Mouse (Mus musculus) embryonic facial prominence, embryonic 11.5 days (tissue): ENCODE data around the gene Dusp3. TPM values are rescaled to one million over a fixed set of nuclear protein-coding genes. Genes with fewer than 3 reads are reported as not detected.

ENCODE experiments used
- ATAC-seq: fragments of 200-750 bp; cut with Nextera tagmentation; replicated peaks from 2 replicates; pipeline ENCODE4 v1.8.0; 2017; ENCODE audit warnings: low read depth; ENCODE audit not compliant: insufficient number of reproducible peaks, low FRiP score, low TSS enrichment
- DNase-seq: peaks from one replicate; pipeline ENCODE4 v3.0.0-alpha.2; 2015; ENCODE audit warnings: low spot score
- H3K27ac ChIP-seq: fragments of 300-500 bp; sonication (generic); replicated peaks from 2 replicates; pipeline ENCODE4 v1.5.1; 2014; ENCODE audit warnings: mild to moderate bottlenecking, low read depth, low read length, control low read depth
- H3K27me3 ChIP-seq: fragments of 300-500 bp; sonication (generic); 2 replicates; pipeline ENCODE4 v1.6.1; 2014; ENCODE audit warnings: mild to moderate bottlenecking, low read length, moderate library complexity, mixed read lengths; ENCODE audit not compliant: control insufficient read depth, insufficient read depth
- H3K36me3 ChIP-seq: fragments of 300-500 bp; sonication (generic); replicated peaks from 2 replicates; pipeline ENCODE4 v1.6.1; 2014; ENCODE audit warnings: low read depth, mild to moderate bottlenecking, low read length, moderate library complexity, mixed read lengths; ENCODE audit not compliant: control insufficient read depth, insufficient read depth
- H3K4me1 ChIP-seq: fragments of 300-500 bp; sonication (generic); 2 replicates; pipeline ENCODE4 v1.6.1; 2014; ENCODE audit warnings: low read length, mixed read lengths; ENCODE audit not compliant: control insufficient read depth, insufficient read depth
- H3K4me2 ChIP-seq: fragments of 300-500 bp; sonication (generic); 2 replicates; pipeline ENCODE4 v1.6.1; 2014; ENCODE audit warnings: low read depth, mild to moderate bottlenecking, control low read depth, low read length, moderate library complexity
- H3K4me3 ChIP-seq: fragments of 300-500 bp; sonication (generic); 2 replicates; pipeline ENCODE4 v1.5.1; 2014; ENCODE audit warnings: low read depth, low read length, control low read depth
- H3K9ac ChIP-seq: fragments of 300-500 bp; sonication (generic); replicated peaks from 2 replicates; pipeline ENCODE4 v1.6.1; 2014; ENCODE audit warnings: mild to moderate bottlenecking, control low read depth, low read length
- H3K9me3 ChIP-seq: fragments of 300-500 bp; sonication (generic); replicated peaks from 2 replicates; pipeline ENCODE4 v1.6.1; 2016; ENCODE audit warnings: mild to moderate bottlenecking, low read length, inconsistent platforms, mixed read lengths; ENCODE audit not compliant: control insufficient read depth
- WGBS: fragments of 180-500 bp; shearing (Covaris S2); extraction: QIAGEN DNeasy Blood & Tissue Kit; methylation state at CpG from one replicate; pipeline ENCODE4 v1.1.7; 2014; 5-methylcytosine and 5-hydroxymethylcytosine counted together
- polyA plus RNA-seq: library from polyadenylated mRNA; unstranded; fragments of >200 nt; fragmentation: Nextera tagmentation; extraction: Ambion mirVana; gene quantifications from 2 replicates; pipeline ENCODE4 v1.2.1, GENCODE M21; 2014

Gene Dusp3
- polyA plus RNA-seq, 1 experiment from 2014 or later, result 11.3 TPM

DNA sequence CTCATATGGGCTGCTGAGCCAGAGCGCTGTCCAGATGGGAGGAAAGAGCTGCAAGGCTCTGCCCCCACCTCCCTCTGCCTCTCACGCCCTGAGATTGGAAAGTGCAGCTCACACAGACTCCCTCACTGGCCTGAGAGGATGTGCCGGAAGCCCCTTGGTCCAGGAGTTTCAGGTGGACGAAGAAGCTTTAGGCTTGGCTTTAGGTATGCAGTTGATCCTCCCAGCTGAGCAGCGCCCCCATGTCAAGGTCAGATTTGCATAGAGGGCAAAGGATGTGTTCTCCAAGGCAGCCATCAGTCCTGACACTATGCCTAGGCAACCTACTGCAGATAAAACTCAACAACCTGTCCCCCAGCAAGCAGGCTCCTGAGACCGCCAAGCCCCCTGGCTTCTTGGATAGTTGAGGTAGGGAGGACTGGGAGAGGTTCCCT lies 3.8 kb downstream of the Dusp3 start:
- Histone ChIP-seq H3K27me3 (no peaks in the 10 kb centered on the region), H3K36me3 (no peaks in the 10 kb centered on the region), H3K4me3 (no peak overlapping the region), H3K27ac (no peak overlapping the region), H3K4me2 (no peak overlapping the region), H3K9ac (no peak overlapping the region), H3K4me1 (no peaks in the 10 kb centered on the region), H3K9me3 (no peaks in the 10 kb centered on the region)
- ATAC-seq, result no peak
- 53% methylated on average over 6 of the region's 6 CpGs for WGBS
- no peak for DNase-seq

DNA sequence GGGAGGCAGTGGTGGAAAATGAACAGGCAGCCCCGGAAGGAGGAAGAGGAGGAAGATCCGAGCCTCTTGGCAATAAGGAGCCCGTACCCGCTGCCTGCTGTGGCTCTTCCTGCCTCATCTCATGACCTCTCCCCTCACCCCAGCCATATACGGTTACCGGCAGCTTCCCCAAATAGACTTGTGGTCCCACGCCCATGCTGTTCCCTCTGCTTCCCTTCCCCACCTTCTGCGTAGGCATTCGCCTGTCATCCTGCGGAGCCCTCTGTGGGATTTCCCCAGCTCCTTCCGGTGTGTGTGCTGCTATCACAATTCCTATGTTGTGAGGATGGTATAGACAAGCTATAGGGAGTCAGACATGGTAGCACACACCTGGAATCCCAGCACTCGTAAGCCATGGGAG lies 5.0 kb downstream of the Dusp3 start:
- no peaks in the 10 kb centered on the region for H3K36me3 ChIP-seq
- H3K4me2 ChIP-seq, result no peak overlapping the region
- DNase-seq (no peak), ATAC-seq (no peak)
- no peak overlapping the region for H3K9ac ChIP-seq
- H3K9me3 ChIP-seq, result no peaks in the 10 kb centered on the region
- H3K27ac ChIP-seq, result no peak overlapping the region
- no peaks in the 10 kb centered on the region for H3K27me3 ChIP-seq
- H3K4me3 ChIP-seq, result no peak overlapping the region
- WGBS, result 77% methylated on average over 11 of the region's 12 CpGs
- H3K4me1 ChIP-seq, result no peaks in the 10 kb centered on the region

DNA sequence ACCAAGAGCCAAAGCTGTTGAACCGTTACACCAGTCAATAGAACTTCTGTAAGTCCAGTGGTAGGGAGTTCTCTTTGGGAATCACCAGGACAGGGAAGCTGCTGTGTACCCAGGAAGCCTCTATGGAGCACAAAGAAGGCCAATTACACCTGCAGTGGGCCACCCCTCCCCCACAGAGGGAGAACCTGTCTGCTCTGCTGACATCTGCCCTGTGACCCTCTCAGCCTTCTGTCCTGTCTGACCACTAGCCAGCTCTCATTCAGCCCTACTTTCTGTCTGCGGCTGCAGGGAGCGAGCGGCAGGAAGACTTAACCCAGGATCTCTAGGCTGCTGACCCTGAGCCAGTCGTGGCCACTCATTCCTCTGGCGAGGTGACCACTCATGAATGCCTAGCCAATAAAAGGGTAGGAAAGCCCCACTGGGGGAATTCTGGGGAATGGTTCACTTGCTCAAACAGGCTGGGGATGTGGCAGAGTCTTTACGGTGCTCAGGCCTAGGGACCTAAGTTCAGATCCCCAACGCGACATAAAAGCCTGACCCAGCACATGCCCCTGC lies 6.1 kb downstream of the Dusp3 start:
- H3K4me1 ChIP-seq, result no peaks in the 10 kb centered on the region
- no peak for ATAC-seq
- H3K9ac ChIP-seq, result no peak overlapping the region
- no peaks in the 10 kb centered on the region for H3K9me3 ChIP-seq
- no peaks in the 10 kb centered on the region for H3K36me3 ChIP-seq
- H3K27me3 ChIP-seq, result no peaks in the 10 kb centered on the region
- H3K4me3 ChIP-seq, result no peak overlapping the region
- WGBS, result 70% methylated on average over 9 of the region's 9 CpGs
- H3K27ac ChIP-seq, result no peak overlapping the region
- no peak for DNase-seq
- H3K4me2 ChIP-seq, result no peak overlapping the region

DNA sequence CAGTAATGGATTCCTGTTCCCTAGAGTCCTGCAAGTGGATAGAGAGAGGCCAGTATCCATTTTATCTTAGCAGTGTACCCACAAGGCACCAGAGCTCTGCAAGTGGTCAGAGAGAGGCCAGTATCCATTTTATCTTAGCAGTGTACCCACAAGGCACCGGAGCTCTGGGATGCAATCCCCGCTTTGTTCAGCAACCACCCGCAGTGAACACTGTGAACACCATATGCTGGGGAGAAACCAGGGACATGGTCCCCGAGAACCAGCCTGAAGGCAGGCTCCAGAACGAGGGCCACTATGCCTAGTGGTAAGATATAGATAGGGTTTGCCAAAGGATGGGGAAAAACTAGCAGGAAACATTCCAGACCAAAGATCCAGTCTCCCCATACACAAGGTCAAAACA lies 7.7 kb downstream of the Dusp3 start:
- Histone ChIP-seq H3K27ac (no peak overlapping the region), H3K9me3 (no peaks in the 10 kb centered on the region), H3K36me3 (no peaks in the 10 kb centered on the region), H3K4me2 (no peak overlapping the region), H3K4me1 (no peaks in the 10 kb centered on the region), H3K9ac (no peak overlapping the region), H3K27me3 (no peaks in the 10 kb centered on the region), H3K4me3 (no peak overlapping the region)
- ATAC-seq (no peak), DNase-seq (no peak)
- WGBS, result 78% methylated on average over 5 of the region's 5 CpGs

DNA sequence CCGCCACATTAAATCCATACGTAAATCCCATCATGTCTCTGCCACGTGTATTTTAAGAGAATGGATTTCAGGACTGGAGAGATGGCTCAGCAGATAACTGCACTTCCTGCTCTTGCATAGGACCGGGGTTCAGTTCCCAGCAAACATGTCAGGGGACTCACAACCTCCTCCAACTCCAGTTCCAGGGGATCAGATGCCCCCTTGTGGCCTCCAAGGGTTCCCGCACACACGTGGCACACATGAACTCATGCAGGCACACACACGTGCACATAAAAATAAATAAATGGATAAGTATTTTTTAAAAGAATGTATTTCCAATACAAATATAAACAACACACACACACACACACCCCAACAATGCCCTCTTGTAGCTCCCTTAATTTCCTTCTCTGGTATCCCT lies 9.9 kb downstream of the Dusp3 start:
- ATAC-seq (no peak), DNase-seq (no peak)
- H3K27me3 ChIP-seq, result no peaks in the 10 kb centered on the region
- no peaks in the 10 kb centered on the region for H3K4me1 ChIP-seq
- H3K27ac ChIP-seq, result no peak overlapping the region
- H3K36me3 ChIP-seq, result no peaks in the 10 kb centered on the region
- no peak overlapping the region for H3K4me3 ChIP-seq
- H3K4me2 ChIP-seq, result no peak overlapping the region
- H3K9ac ChIP-seq, result no peak overlapping the region
- no peaks in the 10 kb centered on the region for H3K9me3 ChIP-seq
- WGBS, result 93% methylated on average over 7 of the region's 7 CpGs

DNA sequence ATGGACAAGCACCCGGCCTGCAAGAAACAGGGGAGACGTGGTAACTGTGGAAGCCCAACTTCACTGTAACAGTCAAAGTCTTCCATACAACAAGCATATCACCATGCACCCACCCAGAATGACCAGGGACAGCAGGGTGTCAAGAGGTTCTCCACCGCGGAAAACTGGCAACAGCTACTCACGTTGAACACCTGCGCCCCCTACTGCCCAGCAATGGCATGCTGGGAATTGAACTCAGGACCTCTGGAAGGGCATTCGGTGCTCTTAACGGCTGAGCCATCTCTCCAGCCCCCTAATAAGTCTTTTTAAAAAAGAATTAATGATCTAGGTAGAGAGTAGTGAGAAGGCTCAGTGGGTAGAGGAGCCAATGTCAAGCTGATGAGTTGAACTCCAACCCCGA lies 11.9 kb downstream of the Dusp3 start:
- ATAC-seq (no peak), DNase-seq (no peak)
- Histone ChIP-seq H3K36me3 (no peaks in the 10 kb centered on the region), H3K27ac (no peak overlapping the region), H3K4me3 (no peak overlapping the region), H3K4me2 (no peak overlapping the region), H3K4me1 (no peaks in the 10 kb centered on the region), H3K9ac (no peak overlapping the region), H3K9me3 (no peaks in the 10 kb centered on the region), H3K27me3 (no peaks in the 10 kb centered on the region)
- WGBS, result 53% methylated on average over 9 of the region's 9 CpGs

DNA sequence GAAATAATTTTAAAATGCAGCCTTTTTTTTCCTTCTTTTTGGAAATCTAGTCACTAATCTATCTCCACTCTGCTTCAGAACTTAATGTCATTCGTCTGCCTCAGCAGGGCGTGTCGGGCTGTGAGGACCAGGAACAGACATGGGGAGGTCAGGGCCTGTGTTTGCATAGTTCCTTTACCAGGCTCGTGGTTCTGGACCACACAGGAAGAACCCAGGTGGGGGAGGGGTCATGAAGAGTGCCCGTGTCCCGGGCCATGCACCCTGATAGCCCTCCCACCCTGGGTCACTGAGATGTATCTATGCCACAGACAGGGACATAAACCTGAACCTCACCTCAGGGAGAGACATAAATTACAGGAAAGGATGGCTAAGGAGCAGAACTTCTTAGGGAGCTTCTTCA lies 12.6 kb downstream of the Dusp3 start:
- DNase-seq (no peak), ATAC-seq (no peak)
- Histone ChIP-seq H3K36me3 (no peaks in the 10 kb centered on the region), H3K4me1 (no peaks in the 10 kb centered on the region), H3K9me3 (no peaks in the 10 kb centered on the region), H3K27ac (no peak overlapping the region), H3K27me3 (no peaks in the 10 kb centered on the region), H3K4me2 (no peak overlapping the region), H3K9ac (no peak overlapping the region), H3K4me3 (no peak overlapping the region)
- 51% methylated on average over 6 of the region's 6 CpGs for WGBS

DNA sequence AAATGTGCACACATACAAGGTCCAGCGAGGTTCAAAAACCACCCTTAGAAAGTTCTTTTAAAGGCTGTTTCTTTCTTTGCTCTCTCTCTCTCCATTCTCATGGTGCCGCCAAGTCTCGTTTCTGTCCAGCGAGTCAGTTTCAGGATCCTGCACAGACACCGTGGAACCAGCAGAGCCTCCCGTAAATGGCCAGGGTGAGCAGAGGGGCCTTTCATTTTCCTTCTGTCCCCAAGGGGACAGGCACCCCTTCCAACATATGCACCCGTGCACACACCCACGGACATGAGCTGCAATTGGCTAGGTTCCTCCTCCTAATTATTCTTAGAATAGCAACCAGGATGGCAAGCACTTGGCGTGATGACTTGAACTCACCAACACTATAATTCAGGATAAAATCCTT lies 13.3 kb downstream of the Dusp3 start:
- H3K36me3 ChIP-seq, result no peaks in the 10 kb centered on the region
- H3K9me3 ChIP-seq, result no peaks in the 10 kb centered on the region
- no peaks in the 10 kb centered on the region for H3K27me3 ChIP-seq
- 73% methylated on average over 9 of the region's 9 CpGs for WGBS
- no peak overlapping the region for H3K27ac ChIP-seq
- DNase-seq, result no peak
- H3K9ac ChIP-seq, result no peak overlapping the region
- H3K4me1 ChIP-seq, result no peaks in the 10 kb centered on the region
- no peak overlapping the region for H3K4me2 ChIP-seq
- H3K4me3 ChIP-seq, result no peak overlapping the region
- ATAC-seq, result no peak
